Mouse (Mus musculus) kidney, postnatal 36 days (tissue): ENCODE measurements around the gene Tmem108.

Experiments
- DNase-seq, 2 experiments: peaks; one replicate each; pipeline ENCODE4 v3.0.0; 2021 to 2022; ENCODE audit warnings: mixed read lengths in 2 of 2

Gene Tmem108

GRCm38 (mm10) chr9:103544599-103544998 is 217.0 kb downstream of the Tmem108 start:
- no peak for DNase-seq

- no peak for DNase-seq
These were observed 221.1 kb downstream of the Tmem108 start for GRCm38 (mm10) chr9:103540518-103540917.

GRCm38 (mm10) chr9:103538047-103538816 is 223.4 kb downstream of the Tmem108 start:
- no peak for DNase-seq

- no peak for DNase-seq
These were observed 225.5 kb downstream of the Tmem108 start for GRCm38 (mm10) chr9:103536059-103536634.

- DNase-seq, result peak; percentile 24 to 34
These were observed 236.5 kb downstream of the Tmem108 start for GRCm38 (mm10) chr9:103525041-103525537.

- no peak for DNase-seq
These were observed 237.0 kb downstream of the Tmem108 start for GRCm38 (mm10) chr9:103524600-103524999.

GRCm38 (mm10) chr9:103523742-103524403 is 237.8 kb downstream of the Tmem108 start:
- no peak for DNase-seq

GRCm38 (mm10) chr9:103523008-103523407 is 238.6 kb downstream of the Tmem108 start:
- no peak for DNase-seq

GRCm38 (mm10) chr9:103513884-103514283 is 247.8 kb downstream of the Tmem108 start:
- no peak for DNase-seq

- no peak for DNase-seq
These were observed 249.4 kb downstream of the Tmem108 start for GRCm38 (mm10) chr9:103512257-103512656.

- DNase-seq, result peak; percentile 29 to 49
These were observed 254.6 kb downstream of the Tmem108 start for GRCm38 (mm10) chr9:103506968-103507584.

GRCm38 (mm10) chr9:103505067-103505466 is 256.6 kb downstream of the Tmem108 start:
- DNase-seq, result no peak

- DNase-seq, result no peak
These were observed 257.0 kb downstream of the Tmem108 start for GRCm38 (mm10) chr9:103504646-103505045.

- DNase-seq, result peak; percentile 49 to 70
These were observed 257.9 kb downstream of the Tmem108 start for GRCm38 (mm10) chr9:103503586-103504298.

GRCm38 (mm10) chr9:103502655-103503054 is 259.0 kb downstream of the Tmem108 start:
- no peak for DNase-seq

GRCm38 (mm10) chr9:103501861-103502364 is 259.7 kb downstream of the Tmem108 start:
- DNase-seq, result no peak

GRCm38 (mm10) chr9:103499366-103499765 is 262.3 kb downstream of the Tmem108 start:
- no peak for DNase-seq

- DNase-seq, result no peak
These were observed 262.9 kb downstream of the Tmem108 start for GRCm38 (mm10) chr9:103498699-103499098.

- DNase-seq, result peak in 1 of 2 experiments; percentile 12
These were observed 266.2 kb downstream of the Tmem108 start for GRCm38 (mm10) chr9:103495391-103495790.

GRCm38 (mm10) chr9:103494346-103495020 is 267.2 kb downstream of the Tmem108 start:
- DNase-seq, result peak; percentile 83 to 91

GRCm38 (mm10) chr9:103491985-103492384 is 269.7 kb downstream of the Tmem108 start:
- DNase-seq, result no peak

- peak; percentile 76 to 90 for DNase-seq
These were observed 271.2 kb downstream of the Tmem108 start for GRCm38 (mm10) chr9:103490439-103490838.
